Mouse (Mus musculus) embryo, embryonic 11.5 days (tissue): ENCODE data around the gene Brinp3.

ENCODE experiments used
- DNase-seq: peaks from one replicate; pipeline ENCODE4 v3.0.0-alpha.2; 2012; ENCODE audit warnings: low read depth, low spot score

Gene Brinp3

DNA sequence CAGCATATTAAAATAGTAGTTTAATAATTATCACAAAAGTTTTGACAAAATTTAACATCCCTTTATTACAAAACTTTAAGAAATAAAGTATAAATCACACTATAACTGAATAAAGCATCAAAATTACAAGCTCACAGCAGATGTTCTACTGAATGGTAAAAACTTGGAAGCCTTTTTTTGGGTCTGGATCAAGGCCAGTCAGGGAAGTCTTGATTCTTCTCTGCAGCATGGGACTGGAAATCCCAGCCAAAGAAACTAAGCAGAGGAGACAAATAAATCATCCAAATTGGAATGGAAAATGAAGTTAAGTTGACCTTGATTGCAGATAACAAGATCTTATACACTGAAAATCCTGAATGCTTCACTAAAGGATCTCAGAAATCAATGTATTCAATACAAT is 298.3 kb downstream of the Brinp3 start:
- no peak for DNase-seq

DNA sequence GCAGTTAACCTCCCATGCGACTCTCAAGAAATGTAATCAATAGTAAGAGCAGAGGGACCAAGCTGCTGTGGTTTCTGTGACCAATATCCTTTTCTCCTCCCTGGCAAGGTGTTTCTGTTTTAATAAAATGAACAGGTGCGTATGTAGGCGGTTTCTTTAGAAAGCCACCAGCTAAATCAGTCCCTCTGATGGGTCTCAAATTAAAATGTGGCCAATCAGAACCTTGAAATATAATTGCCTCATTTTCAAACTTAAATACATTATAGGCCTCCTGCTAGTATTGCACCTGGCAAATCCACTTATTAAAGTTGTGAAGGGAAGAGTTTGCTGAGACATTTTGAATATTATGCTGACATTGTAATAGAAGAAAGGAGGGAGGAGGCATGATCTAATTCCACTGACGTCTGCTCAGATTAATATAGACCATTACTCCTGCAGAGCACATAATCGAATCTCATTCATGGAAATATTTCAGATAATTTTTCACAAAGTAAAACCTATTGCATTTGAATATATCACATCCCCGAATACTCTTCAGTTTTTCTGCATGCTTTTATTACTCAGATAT is 305.5 kb downstream of the Brinp3 start:
- DNase-seq: no peak

DNA sequence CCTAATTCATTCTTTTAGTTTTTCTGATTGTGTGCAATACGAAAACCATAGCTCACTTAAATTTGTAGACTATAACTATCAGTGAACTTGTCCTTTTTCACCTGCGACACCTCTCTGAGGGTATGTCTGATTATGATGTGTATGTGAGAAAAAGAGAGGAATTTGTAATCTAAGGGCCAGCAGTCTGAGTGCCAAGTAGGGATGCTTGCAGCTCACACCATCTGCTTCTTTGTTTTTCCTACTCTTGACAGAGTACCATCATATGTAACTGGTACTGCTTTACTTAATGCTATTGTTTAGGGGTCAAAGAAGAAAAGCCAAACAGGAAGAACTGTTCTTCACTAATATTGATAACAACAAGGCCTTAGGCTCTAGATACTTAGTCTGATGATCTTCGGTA is 307.3 kb downstream of the Brinp3 start:
- DNase-seq: no peak

GRCm38 (mm10) chr1:146807765-146808164 is 313.2 kb downstream of the Brinp3 start:
- no peak for DNase-seq

- no peak for DNase-seq
Measured at GRCm38 (mm10) chr1:146833888-146834287, 339.3 kb downstream of the Brinp3 start.

- no peak for DNase-seq
Measured at GRCm38 (mm10) chr1:146844087-146844486, 349.5 kb downstream of the Brinp3 start.

- no peak for DNase-seq
Measured at GRCm38 (mm10) chr1:146848892-146849291, 354.3 kb downstream of the Brinp3 start.

- no peak for DNase-seq
Measured at GRCm38 (mm10) chr1:146850147-146850546, 355.6 kb downstream of the Brinp3 start.

GRCm38 (mm10) chr1:146898636-146899035 is 404.1 kb downstream of the Brinp3 start:
- no peak for DNase-seq

- DNase-seq: no peak
Measured at GRCm38 (mm10) chr1:146901691-146902090, 407.1 kb downstream of the Brinp3 start.

- no peak for DNase-seq
Measured at GRCm38 (mm10) chr1:146939463-146940389, 445.2 kb downstream of the Brinp3 start.
